Mouse (Mus musculus) ES-E14 (cell line): Measurements from ENCODE around the gene Tbl1xr1.

ENCODE experiments used
- CHD2 ChIP-seq: IDR thresholded peaks from 2 replicates; pipeline ENCODE4 v1.6.1; 2014; ENCODE audit warnings: mild to moderate bottlenecking, low read depth, low read length, inconsistent platforms
- MAFK ChIP-seq: IDR thresholded peaks from 2 replicates; pipeline ENCODE4 v1.6.1; 2014; ENCODE audit warnings: mild to moderate bottlenecking, low read depth, low read length, inconsistent platforms; ENCODE audit not compliant: insufficient read depth
- ZC3H11A ChIP-seq: IDR thresholded peaks from 2 replicates; pipeline ENCODE4 v1.6.1; 2012; ENCODE audit warnings: low read depth, mild to moderate bottlenecking, inconsistent platforms, low read length, borderline replicate concordance
- ZNF384 ChIP-seq: IDR thresholded peaks from 2 replicates; pipeline ENCODE4 v1.6.1; 2012; ENCODE audit warnings: low read depth, low read length, inconsistent platforms

DNA sequence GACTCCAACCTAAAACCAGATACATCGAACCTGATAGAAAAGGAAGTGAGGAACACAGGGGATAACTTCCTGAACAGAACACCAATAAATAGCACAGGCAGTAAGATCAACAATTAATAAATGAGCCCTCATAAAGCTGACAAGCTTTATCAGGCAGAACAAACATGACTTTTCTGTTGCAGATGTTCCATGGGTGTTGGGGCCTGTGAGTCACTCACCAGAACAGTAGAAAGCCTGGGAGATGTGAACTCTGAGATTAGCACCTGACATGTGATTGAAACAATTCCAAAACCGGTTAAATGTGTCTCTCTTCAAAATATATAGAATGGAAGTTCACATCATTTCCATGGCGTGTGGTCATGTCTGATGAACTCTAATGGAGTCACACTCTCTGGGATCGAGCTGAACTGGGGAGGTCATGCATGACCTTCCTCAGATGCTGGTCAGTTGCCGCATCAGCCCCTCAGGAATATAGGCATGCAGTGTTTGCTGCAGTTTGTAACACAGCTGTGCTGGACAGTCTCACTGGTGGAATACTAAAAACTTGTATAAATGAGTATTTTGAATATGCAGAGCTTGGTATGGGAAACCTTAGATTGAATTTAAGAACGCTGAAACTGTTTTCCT is 72.0 kb downstream of the Tbl1xr1 start:
- TF ChIP-seq ZNF384 (no peak), CHD2 (no peak), MAFK (no peak), ZC3H11A (no peak)
